Mouse (Mus musculus): ENCODE measurements at regions not wholly inside any gene's neighbourhood (a gene's known extent, or its start where the extent isn't known, plus 50 kb on each side); places are given as distances from the start of the nearest gene placed in this dataset.

GRCm38 (mm10) chr3:21835526-21835925, 240.9 kb upstream of the Tbl1xr1 start:
- Histone ChIP-seq H3K9ac (no peak overlapping the region), H3K27me3 (replicated peaks) (no peaks in the 10 kb centered on the region), H3K27ac (no peak overlapping the region), H3K4me1 (no peaks in the 10 kb centered on the region), H3K4me3 (replicated peaks) (no peak overlapping the region), H3K4me2 (no peak overlapping the region), H3K9me3 (no peaks in the 10 kb centered on the region), H3K36me3 (no peaks in the 10 kb centered on the region)
- ATAC-seq (ENCODE audit: insufficient read depth, low FRiP score, low read depth), result no peak
- WGBS, result 75% methylated on average over 1 of the region's 1 CpGs

GRCm38 (mm10) chr3:21837297-21837946, 239.0 kb upstream of the Tbl1xr1 start:
- WGBS, result 53% methylated on average over 4 of the region's 4 CpGs
- Histone ChIP-seq H3K27me3 (replicated peaks) (no peaks in the 10 kb centered on the region), H3K4me1 (no peaks in the 10 kb centered on the region), H3K9ac (no peak overlapping the region), H3K36me3 (no peaks in the 10 kb centered on the region), H3K27ac (no peak overlapping the region), H3K9me3 (no peaks in the 10 kb centered on the region), H3K4me2 (no peak overlapping the region), H3K4me3 (replicated peaks) (no peak overlapping the region)
- ATAC-seq (ENCODE audit: insufficient read depth, low FRiP score, low read depth), result no peak

- H3K4me1 ChIP-seq, result no peaks in the 10 kb centered on the region
- ATAC-seq (ENCODE audit: insufficient read depth, low FRiP score, low read depth), result no peak
- no peaks in the 10 kb centered on the region for H3K27me3 ChIP-seq (replicated peaks)
- H3K9me3 ChIP-seq, result no peaks in the 10 kb centered on the region
- no peak overlapping the region for H3K9ac ChIP-seq
- no peaks in the 10 kb centered on the region for H3K36me3 ChIP-seq
- H3K27ac ChIP-seq, result no peak overlapping the region
- 46% methylated on average over 5 of the region's 5 CpGs for WGBS
- H3K4me2 ChIP-seq, result no peak overlapping the region
- no peak overlapping the region for H3K4me3 ChIP-seq (replicated peaks)
Measured at GRCm38 (mm10) chr3:21840751-21841488, 235.5 kb upstream of the Tbl1xr1 start.

GRCm38 (mm10) chr3:21841506-21841905, 234.9 kb upstream of the Tbl1xr1 start:
- WGBS, result 91% methylated on average over 1 of the region's 1 CpGs
- Histone ChIP-seq H3K27ac (no peak overlapping the region), H3K27me3 (replicated peaks) (no peaks in the 10 kb centered on the region), H3K36me3 (no peaks in the 10 kb centered on the region), H3K4me2 (no peak overlapping the region), H3K4me1 (no peaks in the 10 kb centered on the region), H3K9me3 (no peaks in the 10 kb centered on the region), H3K9ac (no peak overlapping the region), H3K4me3 (replicated peaks) (no peak overlapping the region)
- no peak for ATAC-seq (ENCODE audit: insufficient read depth, low FRiP score, low read depth)

- no peaks in the 10 kb centered on the region for H3K36me3 ChIP-seq
- 36% methylated on average over 10 of the region's 10 CpGs for WGBS
- no peak overlapping the region for H3K4me2 ChIP-seq
- H3K27me3 ChIP-seq (replicated peaks), result no peaks in the 10 kb centered on the region
- H3K9ac ChIP-seq, result no peak overlapping the region
- H3K4me1 ChIP-seq, result no peaks in the 10 kb centered on the region
- no peak overlapping the region for H3K4me3 ChIP-seq (replicated peaks)
- H3K9me3 ChIP-seq, result no peaks in the 10 kb centered on the region
- ATAC-seq (ENCODE audit: insufficient read depth, low FRiP score, low read depth), result no peak
- H3K27ac ChIP-seq, result no peak overlapping the region
Measured at GRCm38 (mm10) chr3:21842545-21843291, 233.7 kb upstream of the Tbl1xr1 start.

- Histone ChIP-seq H3K27me3 (replicated peaks) (no peaks in the 10 kb centered on the region), H3K4me1 (no peaks in the 10 kb centered on the region), H3K4me3 (replicated peaks) (no peak overlapping the region), H3K9ac (no peak overlapping the region), H3K36me3 (no peaks in the 10 kb centered on the region), H3K9me3 (no peaks in the 10 kb centered on the region), H3K27ac (no peak overlapping the region), H3K4me2 (no peak overlapping the region)
- 56% methylated on average over 5 of the region's 5 CpGs for WGBS
- no peak for ATAC-seq (ENCODE audit: insufficient read depth, low FRiP score, low read depth)
Measured at GRCm38 (mm10) chr3:21843292-21843852, 233.1 kb upstream of the Tbl1xr1 start.

GRCm38 (mm10) chr3:21849831-21850230, 226.6 kb upstream of the Tbl1xr1 start:
- Histone ChIP-seq H3K36me3 (no peaks in the 10 kb centered on the region), H3K4me1 (no peaks in the 10 kb centered on the region), H3K9ac (no peak overlapping the region), H3K4me3 (replicated peaks) (no peak overlapping the region), H3K27me3 (replicated peaks) (no peaks in the 10 kb centered on the region), H3K9me3 (no peaks in the 10 kb centered on the region), H3K4me2 (no peak overlapping the region), H3K27ac (no peak overlapping the region)
- 91% methylated on average over 5 of the region's 5 CpGs for WGBS
- no peak for ATAC-seq (ENCODE audit: insufficient read depth, low FRiP score, low read depth)

GRCm38 (mm10) chr3:21850977-21851376, 225.5 kb upstream of the Tbl1xr1 start:
- H3K36me3 ChIP-seq, result no peaks in the 10 kb centered on the region
- no peak overlapping the region for H3K4me3 ChIP-seq (replicated peaks)
- no peak overlapping the region for H3K27ac ChIP-seq
- H3K4me1 ChIP-seq, result no peaks in the 10 kb centered on the region
- ATAC-seq (ENCODE audit: insufficient read depth, low FRiP score, low read depth), result no peak
- H3K9ac ChIP-seq, result no peak overlapping the region
- H3K9me3 ChIP-seq, result no peaks in the 10 kb centered on the region
- no peak overlapping the region for H3K4me2 ChIP-seq
- no peaks in the 10 kb centered on the region for H3K27me3 ChIP-seq (replicated peaks)
- 97% methylated on average over 2 of the region's 2 CpGs for WGBS

GRCm38 (mm10) chr3:21854340-21854739, 222.1 kb upstream of the Tbl1xr1 start:
- Histone ChIP-seq H3K9me3 (no peaks in the 10 kb centered on the region), H3K9ac (no peak overlapping the region), H3K4me1 (no peaks in the 10 kb centered on the region), H3K36me3 (no peaks in the 10 kb centered on the region), H3K27me3 (replicated peaks) (no peaks in the 10 kb centered on the region), H3K27ac (no peak overlapping the region), H3K4me3 (replicated peaks) (no peak overlapping the region), H3K4me2 (no peak overlapping the region)
- WGBS, result 73% methylated on average over 2 of the region's 2 CpGs
- no peak for ATAC-seq (ENCODE audit: insufficient read depth, low FRiP score, low read depth)

GRCm38 (mm10) chr3:21859436-21859835, 217.0 kb upstream of the Tbl1xr1 start:
- no peak for ATAC-seq (ENCODE audit: insufficient read depth, low FRiP score, low read depth)
- no peak overlapping the region for H3K4me2 ChIP-seq
- 70% methylated on average over 1 of the region's 1 CpGs for WGBS
- H3K27me3 ChIP-seq (replicated peaks), result no peaks in the 10 kb centered on the region
- no peak overlapping the region for H3K4me3 ChIP-seq (replicated peaks)
- no peak overlapping the region for H3K27ac ChIP-seq
- no peaks in the 10 kb centered on the region for H3K4me1 ChIP-seq
- no peak overlapping the region for H3K9ac ChIP-seq
- H3K36me3 ChIP-seq, result no peaks in the 10 kb centered on the region
- no peaks in the 10 kb centered on the region for H3K9me3 ChIP-seq

GRCm38 (mm10) chr3:21860915-21861635, 215.4 kb upstream of the Tbl1xr1 start:
- no peak overlapping the region for H3K27ac ChIP-seq
- H3K9me3 ChIP-seq, result no peaks in the 10 kb centered on the region
- H3K4me1 ChIP-seq, result no peaks in the 10 kb centered on the region
- H3K4me2 ChIP-seq, result no peak overlapping the region
- no peak overlapping the region for H3K4me3 ChIP-seq (replicated peaks)
- WGBS, result 51% methylated on average over 4 of the region's 4 CpGs
- no peaks in the 10 kb centered on the region for H3K36me3 ChIP-seq
- H3K27me3 ChIP-seq (replicated peaks), result no peaks in the 10 kb centered on the region
- ATAC-seq (ENCODE audit: insufficient read depth, low FRiP score, low read depth), result no peak
- no peak overlapping the region for H3K9ac ChIP-seq
